Mouse (Mus musculus): ENCODE results near the gene Col18a1.

DNA sequence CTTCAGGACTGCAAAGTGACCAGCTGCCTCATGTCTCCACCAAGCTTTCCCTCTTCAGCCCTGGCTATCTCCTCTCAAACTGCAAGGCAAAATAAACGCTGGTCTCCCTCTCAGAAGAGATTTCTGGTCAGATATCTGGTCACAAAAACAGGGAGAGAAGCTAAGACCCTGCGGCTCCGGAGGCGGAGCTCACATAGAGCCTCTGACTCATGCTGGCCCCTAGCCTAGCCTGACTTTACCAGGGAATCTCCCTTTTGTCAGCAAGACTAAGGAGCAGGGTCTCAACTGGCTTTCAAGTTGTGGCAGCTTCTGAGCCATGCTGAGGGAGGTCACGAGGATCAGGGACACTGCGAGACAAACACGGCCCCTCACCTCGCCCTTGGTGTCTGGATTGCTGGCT is 77.0 kb downstream of the Col18a1 start:
- TF ChIP-seq CTCF (IDR thresholded peaks at IDR 0.05; ENCODE audit: extremely low read depth, insufficient read length, insufficient replicate concordance, low read depth, low read length) (no peak), POLR2A (IDR thresholded peaks at IDR 0.05; ENCODE audit: low read depth, low read length) (no peak)

All from small intestine, adult 2 months (tissue).